Mouse (Mus musculus): ENCODE data around the gene Atad5.

GRCm38 (mm10) chr11:80069815-80070214, 19.4 kb upstream of the Atad5 start:
- TF ChIP-seq CTCF (IDR thresholded peaks at IDR 0.05; ENCODE audit: low read depth) (no peak), EP300 (optimal IDR thresholded peaks at IDR 0.05) (no peak)

All from stomach, postnatal 0 days (tissue).